In the genomic region with DNA sequence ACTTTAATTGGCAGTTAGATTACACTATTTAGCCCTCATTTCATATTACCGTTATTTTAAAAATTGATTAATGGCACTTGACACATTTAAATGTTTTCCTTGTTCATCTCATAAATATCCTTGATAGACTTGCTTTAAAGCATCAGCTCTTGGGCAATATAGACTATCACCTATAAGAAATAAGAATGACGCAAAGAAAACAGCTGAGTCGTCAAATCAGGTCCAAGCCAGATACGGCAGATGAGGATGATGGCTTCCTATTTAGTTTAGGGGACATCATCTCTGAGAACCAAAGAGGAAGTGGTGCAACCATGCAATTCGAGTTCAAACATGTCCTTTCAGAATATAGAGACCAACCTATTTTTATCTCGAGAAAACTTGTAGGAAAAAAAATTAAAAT, we compare ENCODE assay signal across 30 mouse cellular contexts.
"Had no signal": no experiment of that assay in that cellular context is flagged by ENCODE, and none has a peak within 500 bp of the region (broad histone marks: within the 10 kb centered on the region; RNA-seq: fewer than 3 reads in every experiment).

No protein-coding gene starts in this region.

- H3K4me3 ChIP-seq: heart, embryonic 12.5 days; heart, embryonic 13.5 days; heart, embryonic 15.5 days; hindbrain, embryonic 10.5 days; hindbrain, embryonic 12.5 days; hindbrain, embryonic 13.5 days; hindbrain, embryonic 15.5 days; intestine, embryonic 15.5 days; kidney, embryonic 15.5 days; layer of hippocampus, adult 2 months; left cerebral cortex, adult 2 months had no signal

- H3K4me1 ChIP-seq: heart, embryonic 12.5 days; heart, embryonic 13.5 days; heart, embryonic 15.5 days; hindbrain, embryonic 10.5 days; hindbrain, embryonic 12.5 days; hindbrain, embryonic 13.5 days; hindbrain, embryonic 15.5 days; intestine, embryonic 15.5 days; kidney, embryonic 15.5 days had no signal

- H3K4me2 ChIP-seq: heart, embryonic 11.5 days; heart, embryonic 12.5 days; heart, embryonic 13.5 days; heart, embryonic 15.5 days; hindbrain, embryonic 12.5 days; hindbrain, embryonic 13.5 days; hindbrain, embryonic 14.5 days; hindbrain, embryonic 15.5 days; intestine, embryonic 15.5 days; kidney, embryonic 15.5 days had no signal

- H3K27ac ChIP-seq: heart, embryonic 13.5 days; heart, embryonic 15.5 days; hindbrain, embryonic 10.5 days; hindbrain, embryonic 12.5 days; hindbrain, embryonic 13.5 days; hindbrain, embryonic 14.5 days; hindbrain, embryonic 15.5 days; hindbrain, postnatal 0 days; intestine, embryonic 15.5 days; kidney, embryonic 15.5 days; kidney, postnatal 0 days; layer of hippocampus, adult 2 months; left cerebral cortex, adult 2 months had no signal

- DNase-seq: heart, postnatal 10 days; heart, postnatal 14 days; heart, postnatal 4 days; kidney, adult 11 months; kidney, adult 18-20 months; kidney, adult 2 months; kidney, adult 8-10 months; kidney, adult 9 months; kidney, postnatal 10 days; kidney, postnatal 14 days; kidney, postnatal 25 days; kidney, postnatal 36 days; kidney, postnatal 4 days; layer of hippocampus, adult 9-11 months; layer of hippocampus, postnatal 36 days had no signal

- H3K9ac ChIP-seq: heart, embryonic 12.5 days; heart, embryonic 13.5 days; heart, embryonic 15.5 days; hindbrain, embryonic 12.5 days; hindbrain, embryonic 13.5 days; hindbrain, embryonic 14.5 days; hindbrain, embryonic 15.5 days; intestine, embryonic 15.5 days; kidney, embryonic 15.5 days had no signal

- H3K36me3 ChIP-seq: heart, embryonic 12.5 days; heart, embryonic 13.5 days; heart, embryonic 15.5 days; hindbrain, embryonic 10.5 days; hindbrain, embryonic 12.5 days; hindbrain, embryonic 13.5 days; hindbrain, embryonic 15.5 days; intestine, embryonic 15.5 days; kidney, embryonic 15.5 days had no signal

- H3K9me3 ChIP-seq: heart, embryonic 12.5 days; heart, embryonic 13.5 days; heart, embryonic 15.5 days; hindbrain, embryonic 10.5 days; hindbrain, embryonic 12.5 days; hindbrain, embryonic 13.5 days; hindbrain, embryonic 15.5 days; intestine, embryonic 15.5 days; kidney, embryonic 15.5 days had no signal

- H3K27me3 ChIP-seq: heart, embryonic 12.5 days; heart, embryonic 13.5 days; heart, embryonic 15.5 days; hindbrain, embryonic 12.5 days; hindbrain, embryonic 13.5 days; hindbrain, embryonic 15.5 days; intestine, embryonic 15.5 days; kidney, embryonic 15.5 days had no signal
